Mouse (Mus musculus): ENCODE results near the gene Cybc1.

Cybc1 gene

GRCm38 (mm10) chr11:121229018-121229439 lies at the start of gene Cybc1:
TSS of gene Cybc1 (minus strand) at chr11:121229322.
- under 1% methylated on average over 23 of the region's 23 CpGs for WGBS

GRCm38 (mm10) chr11:121278011-121278410 lies 48.9 kb upstream of the Cybc1 start:
- WGBS = 83% methylated on average over 3 of the region's 3 CpGs

- WGBS = 84% methylated on average over 8 of the region's 8 CpGs
Observed at GRCm38 (mm10) chr11:121277516-121277915, 48.4 kb upstream of the Cybc1 start.

GRCm38 (mm10) chr11:121261074-121261473 lies 32.0 kb upstream of the Cybc1 start:
- WGBS = 21% methylated on average over 2 of the region's 2 CpGs

GRCm38 (mm10) chr11:121260211-121260906 lies 31.2 kb upstream of the Cybc1 start:
- under 1% methylated on average over 59 of the region's 60 CpGs for WGBS

GRCm38 (mm10) chr11:121259160-121260100 lies 30.3 kb upstream of the Cybc1 start, which contains the start of gene Foxk2:
TSS of gene Foxk2 (plus strand) at chr11:121259990.
- WGBS = under 1% methylated on average over 91 of the region's 91 CpGs

GRCm38 (mm10) chr11:121250196-121250595 lies 21.1 kb upstream of the Cybc1 start:
- 74% methylated on average over 8 of the region's 8 CpGs for WGBS

- 98% methylated on average over 2 of the region's 2 CpGs for WGBS
Observed at GRCm38 (mm10) chr11:121239669-121240068, 10.5 kb upstream of the Cybc1 start.

- 1% methylated on average over 28 of the region's 28 CpGs for WGBS
Observed at GRCm38 (mm10) chr11:121237345-121238128, 8.4 kb upstream of the Cybc1 start.

- WGBS = under 1% methylated on average over 50 of the region's 50 CpGs
Observed at GRCm38 (mm10) chr11:121236564-121237344, 7.6 kb upstream of the Cybc1 start, which contains the start of gene Narf. TSS of gene Narf (plus strand) at chr11:121237253.

GRCm38 (mm10) chr11:121235475-121236238 lies 6.5 kb upstream of the Cybc1 start:
- WGBS = 29% methylated on average over 9 of the region's 9 CpGs

GRCm38 (mm10) chr11:121232706-121233105 lies 3.6 kb upstream of the Cybc1 start:
- 59% methylated on average over 4 of the region's 4 CpGs for WGBS

- 48% methylated on average over 4 of the region's 4 CpGs for WGBS
Observed at GRCm38 (mm10) chr11:121231628-121232291, 2.6 kb upstream of the Cybc1 start.

- WGBS = 54% methylated on average over 4 of the region's 4 CpGs
Observed at GRCm38 (mm10) chr11:121231191-121231590, 2.1 kb upstream of the Cybc1 start.

GRCm38 (mm10) chr11:121228129-121229017 lies 749 bp downstream of the Cybc1 start:
- 9% methylated on average over 21 of the region's 21 CpGs for WGBS

- WGBS = 86% methylated on average over 6 of the region's 6 CpGs
Observed at GRCm38 (mm10) chr11:121221321-121222010, 7.7 kb downstream of the Cybc1 start.

- 90% methylated on average over 5 of the region's 5 CpGs for WGBS
Observed at GRCm38 (mm10) chr11:121220771-121221170, 8.4 kb downstream of the Cybc1 start.

GRCm38 (mm10) chr11:121219776-121220175 lies 9.3 kb downstream of the Cybc1 start:
- WGBS = 83% methylated on average over 11 of the region's 11 CpGs

Data from cerebral cortex, adult 2 months (tissue).